Mouse (Mus musculus) liver, embryonic 14.5 days (tissue): Measurements from ENCODE around the gene S100a4.

Experiments
- CTCF ChIP-seq: IDR thresholded peaks from 2 replicates; pipeline ENCODE4 v1.5.1; 2016; ENCODE audit warnings: antibody characterized with exemption, low read depth, control low read depth
- EP300 ChIP-seq: IDR thresholded peaks from 2 replicates; pipeline ENCODE4 v1.6.1; 2016; ENCODE audit warnings: antibody characterized with exemption, low read depth

DNA sequence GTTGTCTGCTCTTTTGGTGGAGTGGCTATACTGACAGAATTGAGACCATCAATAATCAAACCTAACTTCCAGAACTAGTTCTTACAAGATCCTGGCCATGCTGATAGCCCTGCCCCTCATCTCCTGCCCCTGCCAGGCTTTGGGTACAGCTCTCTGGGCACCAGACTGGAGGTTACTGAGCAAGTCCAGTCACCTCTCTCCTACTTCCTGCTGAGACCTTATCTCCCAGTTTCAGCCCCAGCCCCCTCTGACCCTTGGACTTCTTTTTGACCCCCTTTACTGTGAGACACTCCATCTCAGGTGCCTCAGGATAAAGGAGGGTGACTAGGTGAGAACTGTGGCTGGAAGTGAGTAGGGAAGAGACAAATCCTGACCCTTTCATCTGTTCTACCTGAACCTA lies 5.5 kb downstream of the S100a4 start:
- TF ChIP-seq CTCF: no peak
- no peak for TF ChIP-seq EP300
